ENCODE assay signal across 17 mouse cellular contexts in the genomic region with DNA sequence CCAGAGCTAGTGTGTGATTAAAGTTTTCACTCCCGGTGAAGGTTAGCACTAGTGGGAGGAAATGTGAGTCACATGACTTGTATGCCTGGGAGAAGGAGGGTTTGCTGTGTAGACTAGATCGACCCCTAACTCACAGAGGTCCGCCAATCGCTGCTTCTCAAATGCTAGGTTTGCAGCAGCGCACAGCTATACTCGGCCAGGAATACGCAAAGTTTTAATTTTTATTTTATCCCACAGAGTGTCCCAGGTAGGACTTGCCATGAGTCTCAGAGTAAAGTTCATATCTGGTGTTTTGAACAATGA. TPM values are rescaled to one million over a fixed set of nuclear protein-coding genes. Genes with fewer than 3 reads are reported as not detected.
DNase-seq lines count a peak whose midpoint lies in the region; ATAC-seq and TF ChIP-seq lines count a peak whose summit lies in the region.
"Had no signal": no experiment of that assay in that cellular context is flagged by ENCODE, and none has a peak within 500 bp of the region (broad histone marks: within the 10 kb centered on the region; RNA-seq: fewer than 3 reads in every experiment).

No protein-coding gene starts in this region.

- TF ChIP-seq CTCF in layer of hippocampus, adult 2 months (conservative IDR thresholded peaks at IDR 0.05), result no peak

- no peak overlapping the region for H3K9ac ChIP-seq in heart, embryonic 13.5 days
- no peak overlapping the region for H3K9ac ChIP-seq in forebrain, embryonic 13.5 days
- no peak overlapping the region for H3K9ac ChIP-seq in hindbrain, embryonic 14.5 days
- no peak overlapping the region for H3K9ac ChIP-seq in midbrain, embryonic 14.5 days (replicated peaks; ENCODE audit: low read length)
- H3K9ac ChIP-seq: embryonic facial prominence, embryonic 13.5 days had no signal

- DNase-seq in heart, postnatal 10 days, result no peak
- DNase-seq in hindbrain, embryonic 14.5 days (ENCODE audit: low spot score), result no peak
- no peak for DNase-seq in midbrain, embryonic 14.5 days
- DNase-seq in ovary, adult 18-20 months (ENCODE audit: low spot score), result no peak
- DNase-seq in frontal cortex, postnatal 10 days (ENCODE audit: low spot score in 2 of 2), result no peak
- DNase-seq in layer of hippocampus, adult 2 months (ENCODE audit: low spot score in 2 of 2), result no peak
- DNase-seq: gastrocnemius, postnatal 10 days; heart, adult 2 months; heart, postnatal 4 days; kidney, adult 9 months; layer of hippocampus, adult 9-11 months; lung, adult 2 months; thymus, adult 18-20 months had no signal

- 67% methylated on average over 7 of the region's 7 CpGs for WGBS in heart, embryonic 13.5 days
- WGBS in forebrain, embryonic 13.5 days, result 46% methylated on average over 7 of the region's 7 CpGs
- WGBS in hindbrain, embryonic 14.5 days, result 52% methylated on average over 7 of the region's 7 CpGs
- 49% methylated on average over 7 of the region's 7 CpGs for WGBS in midbrain, embryonic 14.5 days

- H3K36me3 ChIP-seq in heart, embryonic 13.5 days, result no peaks in the 10 kb centered on the region
- no peaks in the 10 kb centered on the region for H3K36me3 ChIP-seq in forebrain, embryonic 13.5 days (ENCODE audit: poor library complexity, severe bottlenecking)
- no peaks in the 10 kb centered on the region for H3K36me3 ChIP-seq in hindbrain, embryonic 14.5 days (replicated peaks; ENCODE audit: control insufficient read depth, insufficient read depth)
- no peaks in the 10 kb centered on the region for H3K36me3 ChIP-seq in midbrain, embryonic 14.5 days (ENCODE audit: control insufficient read depth, insufficient read depth, low read length)
- H3K36me3 ChIP-seq: embryonic facial prominence, embryonic 13.5 days had no signal

- no peak overlapping the region for H3K4me2 ChIP-seq in heart, embryonic 13.5 days
- H3K4me2 ChIP-seq in forebrain, embryonic 13.5 days, result peak overlapping the region; percentile 22
- peak overlapping the region; percentile 15; the same call in 1 of the 2 replicates for H3K4me2 ChIP-seq in hindbrain, embryonic 14.5 days (replicated peaks)
- peak overlapping the region; percentile 29 for H3K4me2 ChIP-seq in midbrain, embryonic 14.5 days (ENCODE audit: low read length)
- H3K4me2 ChIP-seq: embryonic facial prominence, embryonic 13.5 days had no signal

- no peak overlapping the region for H3K4me3 ChIP-seq in heart, embryonic 13.5 days
- H3K4me3 ChIP-seq in forebrain, embryonic 13.5 days, result no peak overlapping the region
- no peak overlapping the region for H3K4me3 ChIP-seq in hindbrain, embryonic 14.5 days (replicated peaks; ENCODE audit: low read length)
- no peak overlapping the region for H3K4me3 ChIP-seq in midbrain, embryonic 14.5 days (replicated peaks; ENCODE audit: low read depth, low read length)
- H3K4me3 ChIP-seq in layer of hippocampus, adult 2 months, result no peak overlapping the region
- H3K4me3 ChIP-seq: embryonic facial prominence, embryonic 13.5 days; heart, adult 2 months had no signal

- ATAC-seq in heart, embryonic 13.5 days (ENCODE audit: extremely low read depth, insufficient number of reproducible peaks, low FRiP score, low TSS enrichment), result no peak
- peak; percentile 22 for ATAC-seq in forebrain, embryonic 13.5 days
- no peak; the same call in 1 of the 2 replicates for ATAC-seq in hindbrain, embryonic 14.5 days (ENCODE audit: low FRiP score)
- ATAC-seq in midbrain, embryonic 14.5 days (ENCODE audit: low FRiP score, low TSS enrichment), result peak; percentile 47; the same call in 1 of the 2 replicates
- ATAC-seq: Patski had no signal

- no peaks in the 10 kb centered on the region for H3K9me3 ChIP-seq in heart, embryonic 13.5 days
- no peaks in the 10 kb centered on the region for H3K9me3 ChIP-seq in forebrain, embryonic 13.5 days (replicated peaks)
- H3K9me3 ChIP-seq in hindbrain, embryonic 14.5 days (ENCODE audit: control insufficient read depth, low read length), result no peaks in the 10 kb centered on the region
- H3K9me3 ChIP-seq in midbrain, embryonic 14.5 days (ENCODE audit: control insufficient read depth, low read length), result no peaks in the 10 kb centered on the region
- H3K9me3 ChIP-seq: embryonic facial prominence, embryonic 13.5 days had no signal

- H3K27ac ChIP-seq in heart, embryonic 13.5 days (replicated peaks), result peak overlapping the region; percentile 62
- H3K27ac ChIP-seq in forebrain, embryonic 13.5 days, result no peak overlapping the region
- H3K27ac ChIP-seq in hindbrain, embryonic 14.5 days, result no peak overlapping the region; the same call in 1 of the 2 replicates
- H3K27ac ChIP-seq in midbrain, embryonic 14.5 days (replicated peaks; ENCODE audit: low read depth, low read length), result no peak overlapping the region
- no peak overlapping the region for H3K27ac ChIP-seq in layer of hippocampus, adult 2 months
- H3K27ac ChIP-seq: embryonic facial prominence, embryonic 13.5 days; heart, adult 2 months had no signal

- no peaks in the 10 kb centered on the region for H3K27me3 ChIP-seq in heart, embryonic 13.5 days (replicated peaks)
- H3K27me3 ChIP-seq in forebrain, embryonic 13.5 days, result peaks cover 15% of the 10 kb centered on the region
- peaks cover 17% of the 10 kb centered on the region for H3K27me3 ChIP-seq in hindbrain, embryonic 14.5 days (ENCODE audit: control insufficient read depth, insufficient read depth, low read length)
- no peaks in the 10 kb centered on the region for H3K27me3 ChIP-seq in midbrain, embryonic 14.5 days (ENCODE audit: control insufficient read depth, insufficient read depth, low read length)
- H3K27me3 ChIP-seq: embryonic facial prominence, embryonic 13.5 days had no signal

- H3K4me1 ChIP-seq in heart, embryonic 13.5 days, result peaks cover 50% of the 10 kb centered on the region
- H3K4me1 ChIP-seq in forebrain, embryonic 13.5 days, result peaks cover 40% of the 10 kb centered on the region
- peaks cover 11% of the 10 kb centered on the region for H3K4me1 ChIP-seq in hindbrain, embryonic 14.5 days (replicated peaks; ENCODE audit: control insufficient read depth, insufficient read depth, low read length)
- H3K4me1 ChIP-seq in midbrain, embryonic 14.5 days (ENCODE audit: control insufficient read depth, insufficient read depth, low read length), result peaks cover 24% of the 10 kb centered on the region; the same call in 1 of the 2 replicates

- intact Hi-C loops in heart, postnatal 10 days (cut with DNase I), result no loop called here

RNA-seq across cellular contexts. Expression of gene Klhl8, which starts 28.2 kb away (rescaled TPM):
- 8.5 and 10.2 TPM in 2 replicates for polyA plus RNA-seq in heart, embryonic 13.5 days (2015; fragmentation: Nextera tagmentation; extraction: Ambion mirVana)
- 10 to 100 TPM; 11.9 to 15.2 TPM for total RNA-seq in heart, postnatal 10 days (2021)
- polyA plus RNA-seq in forebrain, embryonic 13.5 days (2015; fragmentation: Nextera tagmentation; extraction: Ambion mirVana), result 25.3 and 26.4 TPM in 2 replicates
- polyA plus RNA-seq in hindbrain, embryonic 14.5 days (2014; fragmentation: Nextera tagmentation; extraction: Ambion mirVana), result 45.4 and 47.5 TPM in 2 replicates
- 35.3 and 47.3 TPM in 2 replicates for polyA plus RNA-seq in midbrain, embryonic 14.5 days (2014; fragmentation: Nextera tagmentation; extraction: Ambion mirVana)
- total RNA-seq in layer of hippocampus, adult 2 months (2021), result 10 to 100 TPM; 30.4 to 32.7 TPM

RNA-seq across cellular contexts. Expression of gene Hsd17b13, which starts 37.9 kb away (rescaled TPM):
- polyA plus RNA-seq in heart, embryonic 13.5 days (2015; fragmentation: Nextera tagmentation; extraction: Ambion mirVana), result 0.18 and 0.27 TPM in 2 replicates
- total RNA-seq in heart, postnatal 10 days (2021), result not detected
- not detected in 2 replicates for polyA plus RNA-seq in forebrain, embryonic 13.5 days (2015; fragmentation: Nextera tagmentation; extraction: Ambion mirVana)
- polyA plus RNA-seq in hindbrain, embryonic 14.5 days (2014; fragmentation: Nextera tagmentation; extraction: Ambion mirVana), result not detected in 2 replicates
- not detected in 2 replicates for polyA plus RNA-seq in midbrain, embryonic 14.5 days (2014; fragmentation: Nextera tagmentation; extraction: Ambion mirVana)
- not detected for total RNA-seq in layer of hippocampus, adult 2 months (2021)
- total RNA-seq: heart, adult 2 months had no signal
- polyA plus RNA-seq: embryonic facial prominence, embryonic 13.5 days; heart, adult 2 months; Patski had no signal

Comparison
In these comparisons a context has a peak if more than half of its experiments do, and no peak if none do; other contexts are left out.
1. ATAC-seq: peak in forebrain, embryonic 13.5 days (single experiment) and midbrain, embryonic 14.5 days (single experiment); none in heart, embryonic 13.5 days (single experiment) and hindbrain, embryonic 14.5 days (single experiment).